Mouse (Mus musculus) bone marrow macrophage, adult 2 months (primary cell): Measurements from ENCODE around the gene Stag1.

ENCODE experiments used
- CTCF ChIP-seq: IDR thresholded peaks from 2 replicates; pipeline ENCODE4 v1.5.1; 2012; ENCODE audit warnings: low read depth, mild to moderate bottlenecking, low read length, moderate library complexity
- POLR2A ChIP-seq: IDR thresholded peaks from 2 replicates; pipeline ENCODE4 v1.6.1; 2012; ENCODE audit warnings: mild to moderate bottlenecking, low read depth, low read length, borderline replicate concordance

DNA sequence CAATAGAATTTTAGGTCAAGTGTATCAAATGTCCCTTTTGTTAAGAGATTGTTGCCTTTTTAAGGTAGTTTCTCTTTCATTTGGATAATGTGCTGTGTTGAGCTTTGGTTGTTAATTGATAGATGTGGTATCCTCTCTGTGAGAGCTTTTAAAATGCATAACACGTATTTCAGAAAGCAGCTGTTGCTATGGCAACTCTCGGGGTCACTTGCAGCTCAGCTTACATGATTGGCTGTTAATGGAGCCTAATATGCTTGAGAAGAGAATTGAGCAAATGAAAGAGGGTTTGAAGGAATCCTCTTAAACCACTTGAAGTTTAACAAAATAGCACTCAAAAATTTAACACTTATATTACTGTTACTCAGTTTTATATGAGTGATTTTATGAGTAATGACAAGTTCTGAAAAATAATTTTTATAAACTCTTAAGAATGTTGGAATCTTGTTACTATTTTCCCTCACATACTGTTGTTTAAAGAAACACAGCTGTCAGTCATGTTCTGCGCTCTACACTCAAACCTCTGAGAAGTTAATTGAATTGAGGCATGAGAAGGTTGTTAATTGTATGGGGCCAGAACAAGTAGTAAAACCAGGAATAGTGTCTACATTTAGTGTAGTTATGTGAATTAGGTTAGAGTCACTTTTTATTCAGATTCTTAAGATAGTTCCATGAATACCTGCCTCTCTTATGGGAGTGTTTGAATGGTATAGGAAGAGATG is 88.3 kb downstream of the Stag1 start:
- no peak for TF ChIP-seq CTCF
- no peak for TF ChIP-seq POLR2A
